Mouse (Mus musculus): ENCODE results near the gene Ramp3. TPM values are rescaled to one million over a fixed set of nuclear protein-coding genes. Genes with fewer than 3 reads are reported as not detected.
A peak's percentile ranks its signal among the peaks of the same experiment; 100 is the strongest.

Ramp3 gene
- polyA plus RNA-seq, 1 experiment, result 0.19 TPM

GRCm38 (mm10) chr11:6625478-6626387 is 32.6 kb upstream of the Ramp3 start, which contains the start of gene Tbrg4:
TSS of gene Tbrg4 (minus strand) at chr11:6626067.
- Histone ChIP-seq H3K4me3 (peak within 1 kb of the TSS; percentile 98), H3K36me3 (ENCODE audit: control insufficient read depth, insufficient read depth) (peaks cover 23% of the 10 kb centered on the region), H3K4me2 (ENCODE audit: low read depth) (peak within 1 kb of the TSS; percentile 98), H3K27me3 (ENCODE audit: control insufficient read depth, insufficient read depth, insufficient read length) (no peaks in the 10 kb centered on the region), H3K79me2 (ENCODE audit: control insufficient read depth, insufficient read depth) (peaks cover 51% of the 10 kb centered on the region), H3ac (ENCODE audit: control insufficient read depth, insufficient read length) (peak within 1 kb of the TSS; percentile 54)
- TF ChIP-seq MAX (IDR thresholded peaks at IDR 0.05; ENCODE audit: low read depth) (peak; percentile 83), POLR2A (IDR thresholded peaks at IDR 0.05; ENCODE audit: insufficient read length, low read depth) (peak; percentile 82), POLR2AphosphoS2 (IDR thresholded peaks at IDR 0.05; ENCODE audit: insufficient read length, low read depth) (peak; percentile 88), MYOG (IDR thresholded peaks at IDR 0.05; ENCODE audit: control insufficient read depth in 1 of 3, insufficient read depth in 1 of 3, insufficient read length in 2 of 3, low read depth in 2 of 3) (peak in 1 of 3 experiments; percentile 11), SRF (IDR thresholded peaks at IDR 0.05; ENCODE audit: control insufficient read depth, insufficient read length, low read depth) (peak; percentile 67), CEBPB (IDR thresholded peaks at IDR 0.05; ENCODE audit: insufficient read depth, poor library complexity, severe bottlenecking) (no peak), MYOD1 (IDR thresholded peaks at IDR 0.05; ENCODE audit: control insufficient read depth in 1 of 3, insufficient read length in 2 of 3, low read depth in 2 of 3) (no peak)

GRCm38 (mm10) chr11:6626388-6626772 is 31.9 kb upstream of the Ramp3 start:
- peak overlapping the region; percentile 74 for H3K4me2 ChIP-seq (ENCODE audit: low read depth)
- peaks cover 20% of the 10 kb centered on the region for H3K36me3 ChIP-seq (ENCODE audit: control insufficient read depth, insufficient read depth)
- peaks cover 50% of the 10 kb centered on the region for H3K79me2 ChIP-seq (ENCODE audit: control insufficient read depth, insufficient read depth)
- TF ChIP-seq CEBPB (IDR thresholded peaks at IDR 0.05; ENCODE audit: insufficient read depth, poor library complexity, severe bottlenecking) (no peak), SRF (IDR thresholded peaks at IDR 0.05; ENCODE audit: control insufficient read depth, insufficient read length, low read depth) (no peak), MAX (IDR thresholded peaks at IDR 0.05; ENCODE audit: low read depth) (no peak), TCF12 (IDR thresholded peaks at IDR 0.05; ENCODE audit: insufficient read depth, poor library complexity, severe bottlenecking) (no peak), MYOD1 (IDR thresholded peaks at IDR 0.05; ENCODE audit: control insufficient read depth in 1 of 3, insufficient read length in 2 of 3, low read depth in 2 of 3) (no peak), TCF3 (IDR thresholded peaks at IDR 0.05; ENCODE audit: insufficient read length, low read depth) (no peak), USF1 (IDR thresholded peaks at IDR 0.05; ENCODE audit: low read depth) (no peak), POLR2AphosphoS2 (IDR thresholded peaks at IDR 0.05; ENCODE audit: insufficient read length, low read depth) (no peak), REST (IDR thresholded peaks at IDR 0.05; ENCODE audit: insufficient read depth, insufficient read length) (no peak), MYOG (IDR thresholded peaks at IDR 0.05; ENCODE audit: control insufficient read depth in 1 of 3, insufficient read depth in 1 of 3, insufficient read length in 2 of 3, low read depth in 2 of 3) (no peak), E2F4 (IDR thresholded peaks at IDR 0.05; ENCODE audit: insufficient read depth) (no peak), POLR2A (IDR thresholded peaks at IDR 0.05; ENCODE audit: insufficient read length, low read depth) (no peak)
- peak overlapping the region; percentile 98 for H3K4me3 ChIP-seq
- no peaks in the 10 kb centered on the region for H3K27me3 ChIP-seq (ENCODE audit: control insufficient read depth, insufficient read depth, insufficient read length)
- peak overlapping the region; percentile 54 for H3ac ChIP-seq (ENCODE audit: control insufficient read depth, insufficient read length)

- Histone ChIP-seq H3K4me3 (no peak overlapping the region), H3K4me2 (ENCODE audit: low read depth) (no peak overlapping the region), H3K79me2 (ENCODE audit: control insufficient read depth, insufficient read depth) (peaks cover 36% of the 10 kb centered on the region), H3ac (ENCODE audit: control insufficient read depth, insufficient read length) (no peak overlapping the region), H3K27me3 (ENCODE audit: control insufficient read depth, insufficient read depth, insufficient read length) (no peaks in the 10 kb centered on the region), H3K36me3 (ENCODE audit: control insufficient read depth, insufficient read depth) (peaks cover 8% of the 10 kb centered on the region)
- no peak for TF ChIP-seq POLR2A (IDR thresholded peaks at IDR 0.05; ENCODE audit: insufficient read length, low read depth)
- no peak for TF ChIP-seq REST (IDR thresholded peaks at IDR 0.05; ENCODE audit: insufficient read depth, insufficient read length)
- no peak for TF ChIP-seq SRF (IDR thresholded peaks at IDR 0.05; ENCODE audit: control insufficient read depth, insufficient read length, low read depth)
- no peak for TF ChIP-seq MAX (IDR thresholded peaks at IDR 0.05; ENCODE audit: low read depth)
- no peak for TF ChIP-seq POLR2AphosphoS2 (IDR thresholded peaks at IDR 0.05; ENCODE audit: insufficient read length, low read depth)
- no peak for TF ChIP-seq E2F4 (IDR thresholded peaks at IDR 0.05; ENCODE audit: insufficient read depth)
- no peak for TF ChIP-seq MYOG (IDR thresholded peaks at IDR 0.05; ENCODE audit: control insufficient read depth in 1 of 3, insufficient read depth in 1 of 3, insufficient read length in 2 of 3, low read depth in 2 of 3)
- TF ChIP-seq MYOD1 (IDR thresholded peaks at IDR 0.05; ENCODE audit: control insufficient read depth in 1 of 3, insufficient read length in 2 of 3, low read depth in 2 of 3), result no peak
- no peak for TF ChIP-seq USF1 (IDR thresholded peaks at IDR 0.05; ENCODE audit: low read depth)
- no peak for TF ChIP-seq TCF12 (IDR thresholded peaks at IDR 0.05; ENCODE audit: insufficient read depth, poor library complexity, severe bottlenecking)
- TF ChIP-seq CEBPB (IDR thresholded peaks at IDR 0.05; ENCODE audit: insufficient read depth, poor library complexity, severe bottlenecking), result no peak
- TF ChIP-seq TCF3 (IDR thresholded peaks at IDR 0.05; ENCODE audit: insufficient read length, low read depth), result no peak
Observed at GRCm38 (mm10) chr11:6627731-6628130, 30.6 kb upstream of the Ramp3 start.

- TF ChIP-seq USF1 (IDR thresholded peaks at IDR 0.05; ENCODE audit: low read depth) (no peak), CEBPB (IDR thresholded peaks at IDR 0.05; ENCODE audit: insufficient read depth, poor library complexity, severe bottlenecking) (no peak), MAX (IDR thresholded peaks at IDR 0.05; ENCODE audit: low read depth) (no peak), MYOD1 (IDR thresholded peaks at IDR 0.05; ENCODE audit: control insufficient read depth in 1 of 3, insufficient read length in 2 of 3, low read depth in 2 of 3) (no peak), POLR2AphosphoS2 (IDR thresholded peaks at IDR 0.05; ENCODE audit: insufficient read length, low read depth) (peak; percentile 76), TCF3 (IDR thresholded peaks at IDR 0.05; ENCODE audit: insufficient read length, low read depth) (no peak), MYOG (IDR thresholded peaks at IDR 0.05; ENCODE audit: control insufficient read depth in 1 of 3, insufficient read depth in 1 of 3, insufficient read length in 2 of 3, low read depth in 2 of 3) (no peak), POLR2A (IDR thresholded peaks at IDR 0.05; ENCODE audit: insufficient read length, low read depth) (no peak)
- Histone ChIP-seq H3K79me2 (ENCODE audit: control insufficient read depth, insufficient read depth) (peaks cover 28% of the 10 kb centered on the region), H3ac (ENCODE audit: control insufficient read depth, insufficient read length) (no peak overlapping the region), H3K4me3 (no peak overlapping the region), H3K36me3 (ENCODE audit: control insufficient read depth, insufficient read depth) (no peaks in the 10 kb centered on the region), H3K4me2 (ENCODE audit: low read depth) (no peak overlapping the region), H3K27me3 (ENCODE audit: control insufficient read depth, insufficient read depth, insufficient read length) (no peaks in the 10 kb centered on the region)
Observed at GRCm38 (mm10) chr11:6628568-6628967, 29.8 kb upstream of the Ramp3 start.
